Mouse (Mus musculus) Patski (cell line): ENCODE measurements at regions not wholly inside any gene's neighbourhood (a gene's known extent, or its start where the extent isn't known, plus 50 kb on each side); places are given as distances from the start of the nearest gene placed in this dataset.
A peak's percentile ranks its signal among the peaks of the same experiment; 100 is the strongest.

Experiments
- ATAC-seq: fragments of 100-300 bp; one replicate; pipeline ENCODE4 v1.8.0; 2021
- CTCF ChIA-PET: fragments of 350-600 bp; sonication (Branson Sonifier 250); formaldehyde crosslinking; loops from one replicate; lab custom pipeline; 2022; ENCODE audit warnings: inconsistent platforms; lab: Charles Lee
- POLR2A ChIA-PET: fragments of 350-600 bp; sonication (Branson Sonifier 250); formaldehyde crosslinking; loops from one replicate; lab custom pipeline; 2022; ENCODE audit warnings: antibody characterized with exemption, inconsistent platforms; lab: Charles Lee
- DNase-seq: peaks from one replicate; pipeline ENCODE4 v3.0.0-alpha.2; 2011; ENCODE audit warnings: low read depth, low spot score
- H3K27me3 ChIP-seq: fragments of 371-371 bp; one replicate; pipeline ENCODE4 v1.5.1; 2021
- CTCF ChIP-seq: fragments of 100-300 bp; IDR thresholded peaks from one replicate; pipeline ENCODE4 v1.5.1; 2021
- in situ Hi-C: fragments of 300-500 bp; cut with MboI; formaldehyde crosslinking; loops from 3 replicates; pipeline ENCODE4 v1.11.1; 2018; ENCODE audit warnings: low pct_unique_long_range_greater_than_20kb, mixed read lengths

GRCm38 (mm10) chr5:91270747-91271146 is 131.3 kb downstream of the Areg start:
- ChIA-PET POLR2A (no interaction called here), CTCF (interaction anchor here (0.8 to 1.4 kb wide), 2 partner anchors 8 to 10 kb away, joined by 4 read pairs; no protein-coding TSS in a partner anchor)
- no peaks in the 10 kb centered on the region for H3K27me3 ChIP-seq
- peak; percentile 67 for TF ChIP-seq CTCF
- in situ Hi-C loops: no loop called here
- ATAC-seq (no peak), DNase-seq (no peak)

DNA sequence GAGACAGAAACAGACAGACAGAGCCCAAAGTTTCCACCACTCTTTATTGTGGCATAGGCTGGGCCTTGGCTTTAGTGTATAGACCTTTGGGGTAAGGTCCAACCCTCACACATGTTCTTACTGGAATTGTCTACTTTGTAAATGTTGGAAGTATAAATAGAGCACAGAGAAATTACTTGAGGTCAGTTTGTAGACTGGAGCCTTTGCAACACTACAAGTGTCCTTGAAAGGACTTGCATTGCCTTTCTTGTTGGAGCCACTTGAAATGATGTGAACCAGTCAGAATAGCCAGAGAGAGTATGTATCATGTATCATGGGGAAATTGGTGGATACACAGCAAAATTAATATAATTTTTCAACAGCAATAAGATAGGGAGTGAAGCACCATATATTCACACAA is 131.4 kb downstream of the Btc start:
- DNase-seq: no peak
- in situ Hi-C loops: no loop called here
- ATAC-seq: no peak
- H3K27me3 ChIP-seq: no peaks in the 10 kb centered on the region
- no peak for TF ChIP-seq CTCF
- POLR2A ChIA-PET: no interaction called here
- CTCF ChIA-PET: interaction anchor here (0.8 kb wide), 1 partner anchor 9 kb away, joined by 4 read pairs; no protein-coding TSS in a partner anchor

DNA sequence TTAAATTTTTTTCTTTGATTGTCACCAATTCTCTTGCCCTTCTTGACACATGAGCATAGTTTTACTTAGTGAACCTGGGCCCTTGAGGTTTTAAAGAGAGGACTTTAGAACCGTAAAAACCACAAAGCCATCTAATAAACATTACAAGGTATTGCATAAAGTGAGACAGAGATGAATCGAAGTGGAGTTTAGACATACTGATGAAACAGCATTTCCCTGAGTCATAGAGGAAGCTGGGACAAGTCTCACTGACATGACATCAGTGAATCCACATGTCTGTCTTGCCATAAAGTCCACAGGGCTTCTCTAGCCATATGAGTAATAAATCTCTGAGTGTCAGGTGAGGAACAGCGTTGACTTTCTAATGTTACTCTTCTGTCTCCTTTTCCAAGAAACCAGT is 128.4 kb downstream of the Btc start:
- TF ChIP-seq CTCF: no peak
- no peaks in the 10 kb centered on the region for H3K27me3 ChIP-seq
- DNase-seq: no peak
- peak; percentile 39 for ATAC-seq
- ChIA-PET CTCF (no interaction called here), POLR2A (no interaction called here)
- in situ Hi-C loops: no loop called here

- ATAC-seq (no peak), DNase-seq (no peak)
- H3K27me3 ChIP-seq: no peaks in the 10 kb centered on the region
- in situ Hi-C loops: no loop called here
- TF ChIP-seq CTCF: no peak
- ChIA-PET POLR2A (no interaction called here), CTCF (interaction anchor here (1.0 to 1.2 kb wide), 2 partner anchors 80 to 240 kb away, joined by 3 to 4 read pairs; no protein-coding TSS in a partner anchor)
Observed at GRCm38 (mm10) chr5:91278466-91278865, 124.3 kb downstream of the Btc start.

DNA sequence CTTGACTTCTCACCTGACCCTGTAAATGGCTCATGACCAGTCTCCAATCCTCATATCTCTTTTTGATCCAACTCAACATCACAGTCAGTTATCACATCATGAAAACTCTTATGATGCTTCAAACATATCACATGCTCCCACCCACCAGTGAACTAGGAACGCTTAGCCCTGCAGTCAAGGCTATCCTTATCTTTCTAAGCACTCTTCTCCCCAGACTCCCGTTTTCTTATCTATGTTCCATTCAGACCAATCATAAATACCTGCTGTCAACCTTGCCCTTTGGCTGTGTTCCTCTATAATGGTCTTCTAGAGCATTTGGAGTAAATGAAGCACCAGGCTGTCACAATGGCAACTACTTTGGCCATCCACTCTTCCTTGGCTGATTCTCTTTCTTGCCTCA is 123.3 kb downstream of the Btc start:
- ChIA-PET CTCF (interaction anchor here (1.2 kb wide), 1 partner anchor 81 kb away, joined by 3 read pairs; no protein-coding TSS in a partner anchor), POLR2A (no interaction called here)
- in situ Hi-C loops: no loop called here
- no peak for DNase-seq
- H3K27me3 ChIP-seq: no peaks in the 10 kb centered on the region
- ATAC-seq: no peak
- TF ChIP-seq CTCF: no peak

- POLR2A ChIA-PET: interaction anchor here (0.6 kb wide), 1 partner anchor 440 kb away, joined by 3 read pairs; no protein-coding TSS in a partner anchor
- TF ChIP-seq CTCF: no peak
- H3K27me3 ChIP-seq: peaks cover 7% of the 10 kb centered on the region
- CTCF ChIA-PET: interaction anchor here (1.0 to 1.6 kb wide), 3 partner anchors 8 to 246 kb away, joined by 3 to 5 read pairs (median 3); no protein-coding TSS in a partner anchor
- in situ Hi-C loops: no loop called here
- DNase-seq (peak; percentile 100), ATAC-seq (peak; percentile 97)
Observed at GRCm38 (mm10) chr5:91282969-91283368, 119.8 kb downstream of the Btc start.

DNA sequence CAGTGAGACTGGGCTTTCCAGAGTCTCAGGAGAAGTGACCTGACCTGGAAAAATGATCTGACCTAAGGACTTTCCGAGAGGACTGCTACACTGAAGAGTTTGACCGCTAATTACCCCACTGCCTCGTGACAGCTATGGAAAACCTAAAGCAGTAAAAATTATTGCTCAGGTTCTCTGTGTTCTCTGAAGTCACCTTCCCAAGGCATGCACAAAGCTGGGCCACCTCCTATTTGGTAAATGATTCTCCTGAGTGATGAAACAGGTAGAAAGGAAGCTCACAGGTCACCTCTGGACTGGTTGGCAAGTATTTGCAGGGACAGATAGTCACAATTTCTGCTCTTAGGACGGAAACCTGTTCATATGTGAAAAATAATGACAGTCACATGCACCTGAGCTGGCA is 109.7 kb downstream of the Btc start:
- POLR2A ChIA-PET: no interaction called here
- CTCF ChIA-PET: interaction anchor here (1.1 to 3.3 kb wide), 4 partner anchors 10 to 103 kb away, joined by 3 to 13 read pairs (median 4); no protein-coding TSS in a partner anchor
- no peak for ATAC-seq
- no peaks in the 10 kb centered on the region for H3K27me3 ChIP-seq
- no peak for DNase-seq
- no peak for TF ChIP-seq CTCF
- in situ Hi-C loops: no loop called here

DNA sequence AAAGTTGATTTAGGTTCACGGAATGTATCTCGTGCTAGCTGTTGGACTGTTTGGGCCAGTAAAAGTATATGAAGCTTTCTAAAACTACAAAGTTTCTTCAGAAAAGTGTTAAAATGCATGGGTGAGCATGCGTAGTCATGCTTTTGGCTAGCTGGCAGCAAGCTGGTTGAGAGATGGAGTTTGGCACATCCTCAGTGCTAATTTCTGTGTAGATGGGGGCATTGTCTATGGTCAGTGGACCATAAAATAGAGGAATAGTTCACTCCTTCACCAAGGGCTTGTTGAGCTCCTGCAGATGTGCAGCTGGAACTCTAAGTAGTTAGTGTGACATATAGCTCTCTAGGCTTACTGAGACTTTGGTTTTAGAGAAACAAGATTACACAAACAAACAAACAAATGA is 107.8 kb downstream of the Btc start:
- in situ Hi-C loops: no loop called here
- no peak for ATAC-seq
- CTCF ChIA-PET: interaction anchor here (0.8 to 3.3 kb wide), 3 partner anchors 11 to 95 kb away, joined by 3 to 13 read pairs (median 4); no protein-coding TSS in a partner anchor
- DNase-seq: peak; percentile 49
- no peaks in the 10 kb centered on the region for H3K27me3 ChIP-seq
- no peak for TF ChIP-seq CTCF
- POLR2A ChIA-PET: no interaction called here

DNA sequence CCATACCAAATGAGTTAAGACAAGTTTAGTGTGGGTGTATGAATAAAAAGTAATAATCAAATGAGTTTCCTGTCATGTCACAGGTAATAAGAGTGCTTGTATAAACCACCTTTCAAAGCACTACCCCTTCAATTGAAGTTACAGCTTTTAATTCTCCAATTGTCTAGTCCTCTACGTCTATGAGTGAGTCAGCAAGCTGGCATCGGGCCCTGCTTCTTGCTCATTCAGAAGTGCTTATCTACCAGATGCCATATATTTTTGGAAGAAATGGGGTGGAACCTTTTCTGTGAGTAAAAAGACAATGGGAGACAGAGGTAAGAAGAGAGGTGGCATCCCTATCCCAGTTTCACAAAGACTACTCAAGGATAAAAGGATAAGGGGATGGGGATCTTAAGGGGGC is 105.7 kb downstream of the Btc start:
- POLR2A ChIA-PET: interaction anchor here (0.5 kb wide), 1 partner anchor 51 kb away, joined by 8 read pairs; no protein-coding TSS in a partner anchor
- TF ChIP-seq CTCF: no peak
- ATAC-seq (no peak), DNase-seq (peak; percentile 67)
- CTCF ChIA-PET: interaction anchor here (2.5 kb wide), 1 partner anchor 11 kb away, joined by 11 read pairs; no protein-coding TSS in a partner anchor
- in situ Hi-C loops: no loop called here
- no peaks in the 10 kb centered on the region for H3K27me3 ChIP-seq

GRCm38 (mm10) chr5:91302114-91302513 is 100.7 kb downstream of the Btc start:
- ChIA-PET CTCF (interaction anchor here (1.2 to 2.7 kb wide), 4 partner anchors 8 to 350 kb away, joined by 3 to 8 read pairs (median 4); no protein-coding TSS in a partner anchor), POLR2A (no interaction called here)
- DNase-seq (no peak), ATAC-seq (no peak)
- in situ Hi-C loops: loop anchor here (10.0 kb wide), 1 partner anchor 357 kb away; no protein-coding TSS in a partner anchor
- TF ChIP-seq CTCF: no peak
- H3K27me3 ChIP-seq: no peaks in the 10 kb centered on the region

- ATAC-seq (no peak), DNase-seq (no peak)
- in situ Hi-C loops: loop anchor here (10.0 kb wide), 1 partner anchor 358 kb away; no protein-coding TSS in a partner anchor
- ChIA-PET CTCF (interaction anchor here (1.2 to 2.7 kb wide), 4 partner anchors 9 to 351 kb away, joined by 3 to 8 read pairs (median 4); no protein-coding TSS in a partner anchor), POLR2A (interaction anchor here (0.6 kb wide), 1 partner anchor 80 kb away, joined by 3 read pairs; no protein-coding TSS in a partner anchor)
- no peaks in the 10 kb centered on the region for H3K27me3 ChIP-seq
- TF ChIP-seq CTCF: no peak
Observed at GRCm38 (mm10) chr5:91302943-91303342, 99.9 kb downstream of the Btc start.
